In genomic region chr19:47184736-47185135, GRCm38 (mm10) we compare ENCODE assay signal across 26 mouse cellular contexts. TPM values are rescaled to one million over a fixed set of nuclear protein-coding genes. Genes with fewer than 3 reads are reported as not detected.
DNase-seq lines count a peak whose midpoint lies in the region; ATAC-seq and TF ChIP-seq lines count a peak whose summit lies in the region.
"Had no signal": no experiment of that assay in that cellular context is flagged by ENCODE, and none has a peak within 500 bp of the region (broad histone marks: within the 10 kb centered on the region; RNA-seq: fewer than 3 reads in every experiment).

No protein-coding gene starts in this region.

- H3K4me1 ChIP-seq in kidney, postnatal 0 days (replicated peaks; ENCODE audit: insufficient read depth, low read length), result no peaks in the 10 kb centered on the region; the same call in 1 of the 2 replicates
- H3K4me1 ChIP-seq in lung, postnatal 0 days (ENCODE audit: insufficient read depth, low read depth, low read length), result no peaks in the 10 kb centered on the region

- TF ChIP-seq EP300 in lung, postnatal 0 days (IDR thresholded peaks at IDR 0.05), result no peak

- no peak for ATAC-seq in kidney, postnatal 0 days (replicated peaks; ENCODE audit: low FRiP score, low read depth)
- peak; percentile 55; the same call in 1 of the 2 replicates for ATAC-seq in lung, postnatal 0 days
- 0 out of 2 replicates have a peak, but pooled peaks have one; percentile 36 for ATAC-seq in common myeloid progenitor, adult 5-6 weeks (replicated peaks; ENCODE audit: low read depth, poor library complexity, severe bottlenecking)
- ATAC-seq: forebrain, embryonic 16.5 days; intestine, embryonic 16.5 days had no signal

- TF ChIP-seq CTCF in kidney, postnatal 0 days (IDR thresholded peaks at IDR 0.05; ENCODE audit: low read depth), result no peak
- TF ChIP-seq CTCF in lung, postnatal 0 days (IDR thresholded peaks at IDR 0.05), result no peak

- no peaks in the 10 kb centered on the region for H3K9me3 ChIP-seq in kidney, postnatal 0 days (replicated peaks; ENCODE audit: low read length)
- H3K9me3 ChIP-seq in lung, postnatal 0 days (ENCODE audit: low read length), result no peaks in the 10 kb centered on the region
- H3K9me3 ChIP-seq: hindbrain, embryonic 15.5 days had no signal

- no peak overlapping the region for H3K27ac ChIP-seq in kidney, postnatal 0 days
- H3K27ac ChIP-seq in lung, postnatal 0 days (ENCODE audit: low read length), result no peak overlapping the region
- H3K27ac ChIP-seq: embryonic facial prominence, embryonic 12.5 days; forebrain, embryonic 12.5 days; heart, embryonic 10.5 days; hindbrain, embryonic 10.5 days; hindbrain, embryonic 15.5 days had no signal

- WGBS in kidney, postnatal 0 days, result 41% methylated on average over 4 of the region's 4 CpGs
- WGBS in lung, postnatal 0 days, result 44% methylated on average over 4 of the region's 4 CpGs

- peaks cover 4% of the 10 kb centered on the region; the same call in 1 of the 2 replicates for H3K27me3 ChIP-seq in kidney, postnatal 0 days (ENCODE audit: insufficient read depth, low read length)
- H3K27me3 ChIP-seq in lung, postnatal 0 days (replicated peaks; ENCODE audit: insufficient read depth, low read length), result peaks cover 9% of the 10 kb centered on the region
- H3K27me3 ChIP-seq: hindbrain, embryonic 15.5 days had no signal

- H3K9ac ChIP-seq in kidney, postnatal 0 days (ENCODE audit: low read depth, low read length), result no peak overlapping the region
- H3K9ac ChIP-seq in lung, postnatal 0 days (replicated peaks; ENCODE audit: low read depth), result no peak overlapping the region
- H3K9ac ChIP-seq: embryonic facial prominence, embryonic 12.5 days; forebrain, embryonic 12.5 days; hindbrain, embryonic 15.5 days had no signal

- H3K4me2 ChIP-seq in kidney, postnatal 0 days (ENCODE audit: low read length), result no peak overlapping the region
- no peak overlapping the region for H3K4me2 ChIP-seq in lung, postnatal 0 days (replicated peaks; ENCODE audit: low read depth, low read length)
- H3K4me2 ChIP-seq: embryonic facial prominence, embryonic 12.5 days; forebrain, embryonic 12.5 days; hindbrain, embryonic 15.5 days had no signal

- H3K4me3 ChIP-seq in kidney, postnatal 0 days (replicated peaks; ENCODE audit: low read depth, low read length), result no peak overlapping the region
- H3K4me3 ChIP-seq in lung, postnatal 0 days (ENCODE audit: low read depth, low read length), result no peak overlapping the region
- H3K4me3 ChIP-seq: embryonic facial prominence, embryonic 12.5 days; forebrain, embryonic 12.5 days; heart, embryonic 10.5 days; hindbrain, embryonic 10.5 days; hindbrain, embryonic 15.5 days had no signal

- H3K36me3 ChIP-seq in kidney, postnatal 0 days (ENCODE audit: insufficient read depth, low read length), result no peaks in the 10 kb centered on the region
- H3K36me3 ChIP-seq in lung, postnatal 0 days (ENCODE audit: insufficient read depth, low read length), result no peaks in the 10 kb centered on the region
- H3K36me3 ChIP-seq: embryonic facial prominence, embryonic 12.5 days; forebrain, embryonic 12.5 days; G1E; heart, embryonic 10.5 days; hindbrain, embryonic 10.5 days; hindbrain, embryonic 15.5 days had no signal

- peak; percentile 34 for DNase-seq in cerebellum, adult 9-10 months
- no peak for DNase-seq in cerebellum, postnatal 4 days (ENCODE audit: low spot score in 2 of 2)
- DNase-seq in kidney, postnatal 0 days (ENCODE audit: low spot score), result peak; percentile 20
- no peak for DNase-seq in kidney, postnatal 25 days
- DNase-seq in lung, postnatal 0 days (ENCODE audit: low spot score), result peak; percentile 70
- DNase-seq in lung, postnatal 25 days (ENCODE audit: low spot score), result no peak
- no peak for DNase-seq in thymus, postnatal 0 days (ENCODE audit: low spot score)
- DNase-seq: adrenal gland, postnatal 14 days; cerebellum, postnatal 36 days; embryo, embryonic 11 days; gastrocnemius, postnatal 10 days; heart, adult 18-20 months; heart, postnatal 14 days had no signal

RNA-seq across cellular contexts. Expression of gene Neurl1a, which starts 6.1 kb away (rescaled TPM):
- 2.2 and 2.7 TPM in 2 replicates for polyA plus RNA-seq in kidney, postnatal 0 days (2015; fragmentation: Nextera tagmentation; extraction: Ambion mirVana)
- 1.5 and 2.2 TPM in 2 replicates for polyA plus RNA-seq in lung, postnatal 0 days (2015; fragmentation: Nextera tagmentation; extraction: Ambion mirVana)
- total RNA-seq in common myeloid progenitor, adult 5-6 weeks (2017), result 0.09 TPM in 1 of 2 replicates, not detected in the other
- polyA plus RNA-seq in thymus, postnatal 0 days (2015; fragmentation: Nextera tagmentation; extraction: Ambion mirVana), result 0.70 and 0.91 TPM in 2 replicates
- polyA plus RNA-seq: G1E had no signal

RNA-seq across cellular contexts. Expression of gene Calhm3, which starts 27.2 kb away (rescaled TPM):
- not detected in 2 replicates for polyA plus RNA-seq in kidney, postnatal 0 days (2015; fragmentation: Nextera tagmentation; extraction: Ambion mirVana)
- polyA plus RNA-seq in lung, postnatal 0 days (2015; fragmentation: Nextera tagmentation; extraction: Ambion mirVana), result not detected in 2 replicates
- not detected in 2 replicates for total RNA-seq in common myeloid progenitor, adult 5-6 weeks (2017)
- 0.13 and 0.28 TPM in 2 replicates for polyA plus RNA-seq in thymus, postnatal 0 days (2015; fragmentation: Nextera tagmentation; extraction: Ambion mirVana)
- total RNA-seq: adrenal gland, adult 18-20 months; adrenal gland, postnatal 14 days; gastrocnemius, postnatal 10 days; gastrocnemius, postnatal 4 days; heart, adult 18-20 months; heart, postnatal 14 days had no signal
- polyA plus RNA-seq: embryonic facial prominence, embryonic 12.5 days; forebrain, embryonic 12.5 days; forebrain, embryonic 16.5 days; frontal cortex, adult 2 months; G1E; heart, embryonic 10.5 days; heart, embryonic 14.5 days; hindbrain, embryonic 10.5 days; hindbrain, embryonic 15.5 days had no signal

RNA-seq across cellular contexts. Expression of gene Calhm1, which starts 40.7 kb away (rescaled TPM):
- not detected in 2 replicates for polyA plus RNA-seq in kidney, postnatal 0 days (2015; fragmentation: Nextera tagmentation; extraction: Ambion mirVana)
- polyA plus RNA-seq in lung, postnatal 0 days (2015; fragmentation: Nextera tagmentation; extraction: Ambion mirVana), result not detected in 2 replicates
- total RNA-seq in common myeloid progenitor, adult 5-6 weeks (2017), result not detected in 2 replicates
- not detected in 2 replicates for polyA plus RNA-seq in thymus, postnatal 0 days (2015; fragmentation: Nextera tagmentation; extraction: Ambion mirVana)
- total RNA-seq: adrenal gland, adult 18-20 months; adrenal gland, postnatal 14 days; G1E; gastrocnemius, postnatal 10 days; gastrocnemius, postnatal 4 days; heart, adult 18-20 months; heart, postnatal 14 days had no signal
- polyA plus RNA-seq: embryonic facial prominence, embryonic 12.5 days; forebrain, embryonic 12.5 days; forebrain, embryonic 16.5 days; frontal cortex, adult 2 months; G1E; heart, embryonic 10.5 days; heart, embryonic 14.5 days; hindbrain, embryonic 10.5 days; hindbrain, embryonic 15.5 days; intestine, embryonic 16.5 days had no signal

RNA-seq across cellular contexts. Expression of gene Calhm2, which starts 46.6 kb away (rescaled TPM):
- polyA plus RNA-seq in kidney, postnatal 0 days (2015; fragmentation: Nextera tagmentation; extraction: Ambion mirVana), result 5.4 and 5.9 TPM in 2 replicates
- polyA plus RNA-seq in lung, postnatal 0 days (2015; fragmentation: Nextera tagmentation; extraction: Ambion mirVana), result 7.6 and 8.1 TPM in 2 replicates
- 7.6 and 17.6 TPM in 2 replicates for total RNA-seq in common myeloid progenitor, adult 5-6 weeks (2017)
- polyA plus RNA-seq in thymus, postnatal 0 days (2015; fragmentation: Nextera tagmentation; extraction: Ambion mirVana), result 7.6 and 7.7 TPM in 2 replicates

Comparison
In these comparisons a context has a peak if more than half of its experiments do, and no peak if none do; other contexts are left out.
1. DNase-seq: peak in cerebellum, adult 9-10 months (single experiment), kidney, postnatal 0 days (single experiment) and lung, postnatal 0 days (single experiment); none in cerebellum, postnatal 4 days (0 of 2), kidney, postnatal 25 days (0 of 2), lung, postnatal 25 days (single experiment) and thymus, postnatal 0 days (single experiment).